Mouse (Mus musculus) liver, embryonic 12.5 days (tissue): ENCODE data around the gene Dgkh. TPM values are rescaled to one million over a fixed set of nuclear protein-coding genes. Genes with fewer than 3 reads are reported as not detected.

ENCODE experiments used
- ATAC-seq: fragments of 200-750 bp; cut with Nextera tagmentation; 2 replicates; pipeline ENCODE4 v1.8.0; 2017; ENCODE audit warnings: moderate number of reproducible peaks, mild to moderate bottlenecking, moderate library complexity
- H3K27ac ChIP-seq: fragments of 300-500 bp; sonication (generic); 2 replicates; pipeline ENCODE4 v1.5.1; 2016; ENCODE audit warnings: mild to moderate bottlenecking
- H3K27me3 ChIP-seq: fragments of 300-500 bp; sonication (generic); replicated peaks from 2 replicates; pipeline ENCODE4 v1.6.1; 2016; ENCODE audit warnings: mild to moderate bottlenecking, moderate library complexity
- H3K36me3 ChIP-seq: fragments of 300-500 bp; sonication (generic); 2 replicates; pipeline ENCODE4 v1.6.1; 2016; ENCODE audit warnings: mild to moderate bottlenecking, moderate library complexity
- H3K4me1 ChIP-seq: fragments of 300-500 bp; sonication (generic); 2 replicates; pipeline ENCODE4 v1.6.1; 2016
- H3K4me2 ChIP-seq: fragments of 300-500 bp; sonication (generic); 2 replicates; pipeline ENCODE4 v1.6.1; 2016; ENCODE audit warnings: mild to moderate bottlenecking, moderate library complexity
- H3K4me3 ChIP-seq: fragments of 300-500 bp; sonication (generic); 2 replicates; pipeline ENCODE4 v1.5.1; 2016; ENCODE audit warnings: mild to moderate bottlenecking, moderate library complexity
- H3K9ac ChIP-seq: fragments of 300-500 bp; sonication (generic); 2 replicates; pipeline ENCODE4 v1.6.1; 2016; ENCODE audit warnings: mild to moderate bottlenecking, moderate library complexity
- H3K9me3 ChIP-seq: fragments of 300-500 bp; sonication (generic); replicated peaks from 2 replicates; pipeline ENCODE4 v1.6.1; 2016; ENCODE audit warnings: mild to moderate bottlenecking, moderate library complexity
- WGBS: fragments of 180-500 bp; shearing (Covaris S2); methylation state at CpG from one replicate; pipeline ENCODE4 v1.1.7; 2016; ENCODE audit not compliant: insufficient replicate concordance; 5-methylcytosine and 5-hydroxymethylcytosine counted together
- polyA plus RNA-seq: library from polyadenylated mRNA; unstranded; fragments of >200 nt; fragmentation: Nextera tagmentation; extraction: Ambion mirVana; gene quantifications from 2 replicates; pipeline ENCODE4 v1.2.1, GENCODE M21; 2016

Gene Dgkh
- polyA plus RNA-seq, 1 experiment from 2014 or later = 1.2 TPM

GRCm38 (mm10) chr14:78712565-78713148, 19.9 kb downstream of the Dgkh start:
- 70% methylated on average over 20 of the region's 20 CpGs for WGBS
- Histone ChIP-seq H3K4me2 (no peak overlapping the region), H3K4me3 (no peak overlapping the region), H3K36me3 (no peaks in the 10 kb centered on the region), H3K4me1 (no peaks in the 10 kb centered on the region), H3K9ac (no peak overlapping the region), H3K9me3 (no peaks in the 10 kb centered on the region), H3K27me3 (no peaks in the 10 kb centered on the region), H3K27ac (no peak overlapping the region)
- no peak for ATAC-seq

GRCm38 (mm10) chr14:78710647-78711046, 21.9 kb downstream of the Dgkh start:
- ATAC-seq = no peak
- Histone ChIP-seq H3K9me3 (no peaks in the 10 kb centered on the region), H3K4me2 (no peak overlapping the region), H3K4me3 (no peak overlapping the region), H3K27me3 (no peaks in the 10 kb centered on the region), H3K4me1 (no peaks in the 10 kb centered on the region), H3K36me3 (no peaks in the 10 kb centered on the region), H3K27ac (no peak overlapping the region), H3K9ac (no peak overlapping the region)
- WGBS = 65% methylated on average over 4 of the region's 4 CpGs

- H3K27ac ChIP-seq = no peak overlapping the region
- no peak overlapping the region for H3K9ac ChIP-seq
- no peaks in the 10 kb centered on the region for H3K36me3 ChIP-seq
- WGBS = 78% methylated on average over 3 of the region's 3 CpGs
- ATAC-seq = no peak
- no peaks in the 10 kb centered on the region for H3K4me1 ChIP-seq
- no peaks in the 10 kb centered on the region for H3K27me3 ChIP-seq
- H3K4me2 ChIP-seq = no peak overlapping the region
- H3K4me3 ChIP-seq = no peak overlapping the region
- H3K9me3 ChIP-seq = no peaks in the 10 kb centered on the region
Measured at GRCm38 (mm10) chr14:78705616-78706015, 27.0 kb downstream of the Dgkh start.

GRCm38 (mm10) chr14:78703989-78704388, 28.6 kb downstream of the Dgkh start:
- Histone ChIP-seq H3K36me3 (no peaks in the 10 kb centered on the region), H3K4me3 (no peak overlapping the region), H3K27ac (no peak overlapping the region), H3K4me2 (no peak overlapping the region), H3K9ac (no peak overlapping the region), H3K27me3 (no peaks in the 10 kb centered on the region), H3K4me1 (no peaks in the 10 kb centered on the region), H3K9me3 (no peaks in the 10 kb centered on the region)
- 73% methylated on average over 4 of the region's 4 CpGs for WGBS
- no peak for ATAC-seq

GRCm38 (mm10) chr14:78703361-78703760, 29.2 kb downstream of the Dgkh start:
- H3K4me2 ChIP-seq = no peak overlapping the region
- H3K9ac ChIP-seq = no peak overlapping the region
- H3K27me3 ChIP-seq = no peaks in the 10 kb centered on the region
- H3K36me3 ChIP-seq = no peaks in the 10 kb centered on the region
- no peaks in the 10 kb centered on the region; the same call in 1 of the 2 replicates for H3K9me3 ChIP-seq
- no peak overlapping the region for H3K4me3 ChIP-seq
- H3K4me1 ChIP-seq = no peaks in the 10 kb centered on the region
- H3K27ac ChIP-seq = no peak overlapping the region
- ATAC-seq = no peak
- 70% methylated on average over 6 of the region's 6 CpGs for WGBS

GRCm38 (mm10) chr14:78702048-78702447, 30.5 kb downstream of the Dgkh start:
- 63% methylated on average over 4 of the region's 4 CpGs for WGBS
- Histone ChIP-seq H3K36me3 (no peaks in the 10 kb centered on the region), H3K9me3 (no peaks in the 10 kb centered on the region; the same call in 1 of the 2 replicates), H3K4me1 (no peaks in the 10 kb centered on the region), H3K27ac (no peak overlapping the region), H3K4me3 (no peak overlapping the region), H3K27me3 (no peaks in the 10 kb centered on the region), H3K4me2 (no peak overlapping the region), H3K9ac (no peak overlapping the region)
- ATAC-seq = no peak

GRCm38 (mm10) chr14:78701501-78701900, 31.1 kb downstream of the Dgkh start:
- Histone ChIP-seq H3K4me3 (no peak overlapping the region), H3K36me3 (no peaks in the 10 kb centered on the region), H3K4me1 (no peaks in the 10 kb centered on the region), H3K4me2 (no peak overlapping the region), H3K9me3 (no peaks in the 10 kb centered on the region; the same call in 1 of the 2 replicates), H3K9ac (no peak overlapping the region), H3K27ac (no peak overlapping the region), H3K27me3 (no peaks in the 10 kb centered on the region)
- WGBS = 72% methylated on average over 8 of the region's 8 CpGs
- ATAC-seq = no peak

GRCm38 (mm10) chr14:78701087-78701486, 31.5 kb downstream of the Dgkh start:
- 67% methylated on average over 9 of the region's 9 CpGs for WGBS
- Histone ChIP-seq H3K4me1 (no peaks in the 10 kb centered on the region), H3K4me2 (no peak overlapping the region), H3K27ac (no peak overlapping the region), H3K9me3 (no peaks in the 10 kb centered on the region; the same call in 1 of the 2 replicates), H3K27me3 (no peaks in the 10 kb centered on the region), H3K36me3 (no peaks in the 10 kb centered on the region), H3K4me3 (no peak overlapping the region), H3K9ac (no peak overlapping the region)
- ATAC-seq = no peak

GRCm38 (mm10) chr14:78699634-78700033, 32.9 kb downstream of the Dgkh start:
- no peaks in the 10 kb centered on the region; the same call in 1 of the 2 replicates for H3K9me3 ChIP-seq
- no peak overlapping the region for H3K27ac ChIP-seq
- H3K4me1 ChIP-seq = no peaks in the 10 kb centered on the region
- H3K4me3 ChIP-seq = no peak overlapping the region
- H3K4me2 ChIP-seq = no peak overlapping the region
- ATAC-seq = no peak
- no peaks in the 10 kb centered on the region for H3K36me3 ChIP-seq
- H3K9ac ChIP-seq = no peak overlapping the region
- H3K27me3 ChIP-seq = no peaks in the 10 kb centered on the region
- WGBS = 68% methylated on average over 3 of the region's 3 CpGs

GRCm38 (mm10) chr14:78699196-78699595, 33.4 kb downstream of the Dgkh start:
- ATAC-seq = no peak
- no peaks in the 10 kb centered on the region for H3K36me3 ChIP-seq
- H3K27me3 ChIP-seq = no peaks in the 10 kb centered on the region
- H3K4me3 ChIP-seq = no peak overlapping the region
- no peak overlapping the region for H3K9ac ChIP-seq
- WGBS = 84% methylated on average over 5 of the region's 5 CpGs
- no peak overlapping the region for H3K4me2 ChIP-seq
- no peaks in the 10 kb centered on the region for H3K4me1 ChIP-seq
- no peak overlapping the region for H3K27ac ChIP-seq
- no peaks in the 10 kb centered on the region; the same call in 1 of the 2 replicates for H3K9me3 ChIP-seq

GRCm38 (mm10) chr14:78694121-78694520, 38.5 kb downstream of the Dgkh start:
- H3K9me3 ChIP-seq = no peaks in the 10 kb centered on the region; the same call in 1 of the 2 replicates
- ATAC-seq = no peak

GRCm38 (mm10) chr14:78692602-78693001, 40.0 kb downstream of the Dgkh start:
- H3K9ac ChIP-seq = no peak overlapping the region
- no peaks in the 10 kb centered on the region for H3K36me3 ChIP-seq
- WGBS = 38% methylated on average over 4 of the region's 4 CpGs
- no peak for ATAC-seq
- H3K27ac ChIP-seq = no peak overlapping the region
- H3K4me2 ChIP-seq = no peak overlapping the region
- H3K9me3 ChIP-seq = no peaks in the 10 kb centered on the region
- no peak overlapping the region for H3K4me3 ChIP-seq
- H3K4me1 ChIP-seq = no peaks in the 10 kb centered on the region
- no peaks in the 10 kb centered on the region for H3K27me3 ChIP-seq

More at GRCm38 (mm10) chr14:78694121-78694520, 38.5 kb downstream of the Dgkh start:
- no peaks in the 10 kb centered on the region for H3K27me3 ChIP-seq
- H3K4me3 ChIP-seq = no peak overlapping the region
- no peaks in the 10 kb centered on the region for H3K4me1 ChIP-seq
- no peak overlapping the region for H3K27ac ChIP-seq
- no peaks in the 10 kb centered on the region for H3K36me3 ChIP-seq
- no peak overlapping the region for H3K9ac ChIP-seq
- H3K4me2 ChIP-seq = no peak overlapping the region
- 73% methylated on average over 8 of the region's 8 CpGs for WGBS

GRCm38 (mm10) chr14:78691926-78692487, 40.6 kb downstream of the Dgkh start:
- no peak for ATAC-seq
- no peaks in the 10 kb centered on the region for H3K4me1 ChIP-seq
- WGBS = 48% methylated on average over 5 of the region's 5 CpGs

More at GRCm38 (mm10) chr14:78691926-78692487, 40.6 kb downstream of the Dgkh start:
- H3K4me2 ChIP-seq = no peak overlapping the region
- no peaks in the 10 kb centered on the region for H3K27me3 ChIP-seq
- H3K4me3 ChIP-seq = no peak overlapping the region
- H3K9ac ChIP-seq = no peak overlapping the region
- no peaks in the 10 kb centered on the region for H3K36me3 ChIP-seq
- no peaks in the 10 kb centered on the region for H3K9me3 ChIP-seq
- H3K27ac ChIP-seq = no peak overlapping the region
